Mouse (Mus musculus): ENCODE results near the gene Actn1. TPM values are rescaled to one million over a fixed set of nuclear protein-coding genes. Genes with fewer than 3 reads are reported as not detected.

Gene Actn1
- polyA plus RNA-seq, 1 experiment from 2014 or later: 7.7 TPM

DNA sequence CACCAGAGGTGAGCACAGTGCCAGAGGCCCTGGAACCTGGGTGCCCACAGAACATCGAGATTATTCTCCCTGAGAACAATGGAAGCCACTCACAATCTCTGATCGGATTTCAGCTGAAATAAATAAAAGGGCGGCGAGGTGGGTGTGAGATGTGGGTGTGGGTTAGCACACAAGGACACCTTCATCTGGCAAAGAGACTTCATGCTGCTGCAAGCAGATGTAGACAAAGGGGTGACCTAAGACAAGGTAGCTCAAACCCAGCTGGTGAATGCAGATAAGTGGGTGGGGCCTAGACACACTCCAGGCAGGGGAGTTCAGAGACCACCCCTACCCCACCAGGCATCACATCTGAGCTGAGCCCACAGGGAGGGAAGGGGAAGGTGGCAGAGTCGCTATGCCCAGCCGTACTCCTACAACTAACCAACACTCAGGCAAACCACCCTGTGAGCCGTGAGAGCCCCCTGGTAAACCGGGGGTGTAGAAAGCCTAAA is 35.9 kb downstream of the Actn1 start:
- Histone ChIP-seq H3K27ac (ENCODE audit: low read depth) (no peak overlapping the region), H3K4me1 (ENCODE audit: insufficient read depth) (peaks cover 51% of the 10 kb centered on the region), H3K9me3 (ENCODE audit: low read length) (no peaks in the 10 kb centered on the region), H3K4me3 (ENCODE audit: low read depth, low read length) (no peak overlapping the region), H3K4me2 (ENCODE audit: low read depth, low read length) (no peak overlapping the region), H3K9ac (replicated peaks) (no peak overlapping the region), H3K27me3 (ENCODE audit: insufficient read depth, low read length) (no peaks in the 10 kb centered on the region), H3K36me3 (replicated peaks; ENCODE audit: insufficient read depth, low read length) (peaks cover 2% of the 10 kb centered on the region; the same call in 1 of the 2 replicates)
- ATAC-seq (no peak), DNase-seq (no peak)
- 67% methylated on average over 8 of the region's 8 CpGs for whole genome bisulfite sequencing (ENCODE audit: insufficient replicate concordance)
- TF ChIP-seq EP300 (IDR thresholded peaks at IDR 0.05; ENCODE audit: low read depth) (no peak), CTCF (IDR thresholded peaks at IDR 0.05; ENCODE audit: low read depth) (no peak)

DNA sequence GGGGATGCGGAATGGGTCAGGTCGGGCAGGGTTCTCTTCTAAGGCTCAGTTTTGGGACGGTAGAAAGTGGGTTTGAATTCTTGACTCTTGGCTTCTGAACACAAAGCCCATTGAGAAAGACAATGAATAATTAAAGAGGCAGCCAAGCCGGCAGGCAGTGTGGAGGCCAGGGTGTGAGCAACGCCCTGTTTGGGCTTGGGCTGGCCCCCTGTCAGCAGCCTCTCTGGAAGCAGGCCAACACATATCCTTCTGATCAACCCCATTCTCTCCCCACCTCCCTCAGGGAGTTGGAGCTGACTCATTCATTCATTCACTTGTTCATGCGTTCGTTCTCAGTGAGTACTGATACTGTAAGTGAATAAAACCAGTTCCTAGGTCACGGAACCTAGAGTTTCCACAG is 36.7 kb downstream of the Actn1 start:
- no peaks in the 10 kb centered on the region for H3K27me3 ChIP-seq (ENCODE audit: insufficient read depth, low read length)
- no peak overlapping the region for H3K4me2 ChIP-seq (ENCODE audit: low read depth, low read length)
- ATAC-seq: no peak

DNA sequence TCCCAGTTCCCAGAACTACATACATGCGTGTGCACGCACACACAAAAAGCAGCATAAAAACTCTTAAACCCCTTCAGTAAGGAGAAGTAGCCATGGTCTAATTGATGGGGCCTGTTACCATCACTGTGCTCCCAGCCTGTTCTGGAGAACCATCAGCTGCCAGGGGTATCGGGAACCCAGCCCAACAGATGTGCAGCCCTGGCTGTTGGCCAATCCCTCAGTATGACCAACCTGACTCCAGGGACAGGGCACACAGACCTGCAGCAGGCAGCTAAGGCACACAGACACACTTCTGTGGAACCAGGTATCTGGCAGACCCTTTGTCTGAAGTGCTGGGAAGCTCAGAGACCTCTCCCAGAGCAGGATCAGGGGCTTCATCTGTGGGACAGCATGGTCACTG is 37.7 kb downstream of the Actn1 start:
- no peak overlapping the region for H3K27ac ChIP-seq (ENCODE audit: low read depth)
- H3K36me3 ChIP-seq (replicated peaks; ENCODE audit: insufficient read depth, low read length): peaks cover 2% of the 10 kb centered on the region; the same call in 1 of the 2 replicates
- TF ChIP-seq EP300 (IDR thresholded peaks at IDR 0.05; ENCODE audit: low read depth) (no peak), CTCF (IDR thresholded peaks at IDR 0.05; ENCODE audit: low read depth) (no peak)
- H3K9me3 ChIP-seq (ENCODE audit: low read length): no peaks in the 10 kb centered on the region
- DNase-seq (no peak), ATAC-seq (no peak)
- H3K4me3 ChIP-seq (ENCODE audit: low read depth, low read length): no peak overlapping the region
- H3K4me2 ChIP-seq (ENCODE audit: low read depth, low read length): no peak overlapping the region
- peaks cover 44% of the 10 kb centered on the region for H3K4me1 ChIP-seq (ENCODE audit: insufficient read depth)
- no peak overlapping the region for H3K9ac ChIP-seq (replicated peaks)
- 80% methylated on average over 3 of the region's 3 CpGs for WGBS (ENCODE audit: insufficient replicate concordance)
- no peaks in the 10 kb centered on the region for H3K27me3 ChIP-seq (ENCODE audit: insufficient read depth, low read length)

More for the DNA sequence above, 36.7 kb downstream of the Actn1 start:
- H3K9ac ChIP-seq (replicated peaks): no peak overlapping the region
- 65% methylated on average over 8 of the region's 8 CpGs for WGBS (ENCODE audit: insufficient replicate concordance)
- H3K4me1 ChIP-seq (ENCODE audit: insufficient read depth): peaks cover 47% of the 10 kb centered on the region
- TF ChIP-seq CTCF (IDR thresholded peaks at IDR 0.05; ENCODE audit: low read depth): no peak
- no peak for TF ChIP-seq EP300 (IDR thresholded peaks at IDR 0.05; ENCODE audit: low read depth)
- no peak overlapping the region for H3K4me3 ChIP-seq (ENCODE audit: low read depth, low read length)
- H3K36me3 ChIP-seq (replicated peaks; ENCODE audit: insufficient read depth, low read length): peaks cover 2% of the 10 kb centered on the region; the same call in 1 of the 2 replicates
- no peak overlapping the region for H3K27ac ChIP-seq (ENCODE audit: low read depth)
- no peak for DNase-seq
- no peaks in the 10 kb centered on the region for H3K9me3 ChIP-seq (ENCODE audit: low read length)

DNA sequence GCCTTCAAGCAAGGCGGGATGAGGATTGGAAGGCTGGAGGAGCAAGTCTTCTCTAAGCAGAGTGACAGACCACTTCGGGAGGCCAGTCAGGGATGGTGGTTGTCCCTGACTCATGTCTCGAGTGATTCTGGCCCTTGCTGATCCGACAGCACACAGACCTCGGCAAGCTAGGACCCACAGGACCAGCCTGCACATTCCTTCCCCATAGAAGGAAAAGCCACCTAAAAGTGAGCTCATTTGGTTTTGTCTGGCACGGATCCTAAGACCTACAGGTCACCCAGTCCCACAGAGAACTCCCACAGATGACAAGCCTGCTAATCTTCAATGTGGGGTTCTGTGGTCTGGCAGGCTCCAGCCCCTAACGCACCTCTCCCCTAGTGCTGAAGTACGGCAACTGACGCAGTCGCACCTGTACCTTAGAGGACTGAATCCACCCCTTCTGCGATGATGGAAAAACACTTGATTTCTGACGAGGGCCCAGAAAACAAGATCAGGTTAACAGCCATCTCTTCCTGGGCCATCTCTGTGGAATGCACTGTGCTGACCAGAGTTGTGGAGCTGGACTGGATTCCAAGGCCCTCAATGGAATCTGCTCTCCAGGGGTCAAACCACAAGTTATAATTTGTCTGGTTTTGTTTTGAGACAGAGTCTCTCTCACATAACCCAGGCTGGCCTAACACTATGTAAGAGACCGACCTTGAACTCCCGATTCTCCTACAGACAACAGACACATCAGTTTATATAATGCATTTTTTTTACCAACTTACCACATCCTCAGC is 39.7 kb downstream of the Actn1 start:
- H3K4me1 ChIP-seq (ENCODE audit: insufficient read depth): peaks cover 55% of the 10 kb centered on the region
- peak overlapping the region; percentile 66 for H3K27ac ChIP-seq (ENCODE audit: low read depth)
- 80% methylated on average over 14 of the region's 14 CpGs for WGBS (ENCODE audit: insufficient replicate concordance)
- no peak for ATAC-seq
- H3K4me2 ChIP-seq (ENCODE audit: low read depth, low read length): no peak overlapping the region
- no peaks in the 10 kb centered on the region for H3K9me3 ChIP-seq (ENCODE audit: low read length)
- DNase-seq: no peak
- no peaks in the 10 kb centered on the region for H3K27me3 ChIP-seq (ENCODE audit: insufficient read depth, low read length)
- H3K4me3 ChIP-seq (ENCODE audit: low read depth, low read length): no peak overlapping the region
- H3K36me3 ChIP-seq (replicated peaks; ENCODE audit: insufficient read depth, low read length): peaks cover 2% of the 10 kb centered on the region; the same call in 1 of the 2 replicates
- TF ChIP-seq EP300 (IDR thresholded peaks at IDR 0.05; ENCODE audit: low read depth) (no peak), CTCF (IDR thresholded peaks at IDR 0.05; ENCODE audit: low read depth) (no peak)
- no peak overlapping the region for H3K9ac ChIP-seq (replicated peaks)

DNA sequence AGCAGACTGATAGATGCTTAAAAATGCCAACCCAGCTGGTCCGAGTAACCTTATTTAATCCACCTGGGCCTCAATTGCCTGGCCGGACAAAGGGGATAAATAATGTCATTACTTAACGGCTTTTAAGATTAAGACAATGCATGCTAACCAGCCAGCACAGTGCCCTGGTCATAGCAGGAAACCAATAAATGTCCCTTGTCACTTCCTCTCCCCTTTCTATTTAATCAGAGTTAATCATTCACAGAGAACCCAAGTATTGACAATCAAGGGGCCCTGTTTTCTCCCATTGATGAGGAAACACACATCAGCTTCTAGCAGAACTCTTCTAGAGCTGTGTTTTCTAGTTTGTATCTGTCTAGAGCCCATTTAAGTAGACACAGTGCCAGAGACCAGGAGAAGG is 41.4 kb downstream of the Actn1 start:
- Histone ChIP-seq H3K36me3 (replicated peaks; ENCODE audit: insufficient read depth, low read length) (peaks cover 2% of the 10 kb centered on the region; the same call in 1 of the 2 replicates), H3K27ac (ENCODE audit: low read depth) (peak overlapping the region; percentile 81), H3K4me1 (ENCODE audit: insufficient read depth) (peaks cover 60% of the 10 kb centered on the region), H3K9me3 (ENCODE audit: low read length) (no peaks in the 10 kb centered on the region), H3K4me3 (ENCODE audit: low read depth, low read length) (no peak overlapping the region), H3K27me3 (ENCODE audit: insufficient read depth, low read length) (no peaks in the 10 kb centered on the region), H3K9ac (replicated peaks) (no peak overlapping the region), H3K4me2 (ENCODE audit: low read depth, low read length) (peak overlapping the region; percentile 29)
- ATAC-seq (peak; percentile 74), DNase-seq (no peak)
- TF ChIP-seq CTCF (IDR thresholded peaks at IDR 0.05; ENCODE audit: low read depth) (no peak), EP300 (IDR thresholded peaks at IDR 0.05; ENCODE audit: low read depth) (no peak)
- 51% methylated on average over 3 of the region's 3 CpGs for WGBS (ENCODE audit: insufficient replicate concordance)

- peaks cover 2% of the 10 kb centered on the region; the same call in 1 of the 2 replicates for H3K36me3 ChIP-seq (replicated peaks; ENCODE audit: insufficient read depth, low read length)
- H3K27ac ChIP-seq (ENCODE audit: low read depth): peak overlapping the region; percentile 81
- DNase-seq: peak; percentile 41
- H3K27me3 ChIP-seq (ENCODE audit: insufficient read depth, low read length): no peaks in the 10 kb centered on the region
- peak; percentile 68 for ATAC-seq
- H3K4me3 ChIP-seq (ENCODE audit: low read depth, low read length): no peak overlapping the region
- H3K9ac ChIP-seq (replicated peaks): peak overlapping the region; percentile 26; the same call in 1 of the 2 replicates
- peak overlapping the region; percentile 29 for H3K4me2 ChIP-seq (ENCODE audit: low read depth, low read length)
- H3K4me1 ChIP-seq (ENCODE audit: insufficient read depth): peaks cover 61% of the 10 kb centered on the region
- WGBS (ENCODE audit: insufficient replicate concordance): 46% methylated on average over 4 of the region's 4 CpGs
- H3K9me3 ChIP-seq (ENCODE audit: low read length): no peaks in the 10 kb centered on the region
- TF ChIP-seq EP300 (IDR thresholded peaks at IDR 0.05; ENCODE audit: low read depth) (no peak), CTCF (IDR thresholded peaks at IDR 0.05; ENCODE audit: low read depth) (no peak)
Measured at GRCm38 (mm10) chr12:80218045-80218611, 42.0 kb downstream of the Actn1 start.

Data from liver, postnatal 0 days (tissue).